Mouse (Mus musculus) urinary bladder, adult 2 months (tissue): ENCODE data around the gene Pnma1. TPM values are rescaled to one million over a fixed set of nuclear protein-coding genes. Genes with fewer than 3 reads are reported as not detected.

Experiments used
- DNase-seq: peaks from one replicate; pipeline ENCODE4 v3.0.0; 2022; ENCODE audit warnings: low spot score
- polyA plus RNA-seq: library from polyadenylated mRNA; depleted of rRNA; stranded (reverse); fragments of >200 nt; gene quantifications from 2 replicates; pipeline ENCODE4 v1.2.3, GENCODE M21; 2012

Gene Pnma1
- polyA plus RNA-seq, 1 experiment, result 0.19 TPM

DNA sequence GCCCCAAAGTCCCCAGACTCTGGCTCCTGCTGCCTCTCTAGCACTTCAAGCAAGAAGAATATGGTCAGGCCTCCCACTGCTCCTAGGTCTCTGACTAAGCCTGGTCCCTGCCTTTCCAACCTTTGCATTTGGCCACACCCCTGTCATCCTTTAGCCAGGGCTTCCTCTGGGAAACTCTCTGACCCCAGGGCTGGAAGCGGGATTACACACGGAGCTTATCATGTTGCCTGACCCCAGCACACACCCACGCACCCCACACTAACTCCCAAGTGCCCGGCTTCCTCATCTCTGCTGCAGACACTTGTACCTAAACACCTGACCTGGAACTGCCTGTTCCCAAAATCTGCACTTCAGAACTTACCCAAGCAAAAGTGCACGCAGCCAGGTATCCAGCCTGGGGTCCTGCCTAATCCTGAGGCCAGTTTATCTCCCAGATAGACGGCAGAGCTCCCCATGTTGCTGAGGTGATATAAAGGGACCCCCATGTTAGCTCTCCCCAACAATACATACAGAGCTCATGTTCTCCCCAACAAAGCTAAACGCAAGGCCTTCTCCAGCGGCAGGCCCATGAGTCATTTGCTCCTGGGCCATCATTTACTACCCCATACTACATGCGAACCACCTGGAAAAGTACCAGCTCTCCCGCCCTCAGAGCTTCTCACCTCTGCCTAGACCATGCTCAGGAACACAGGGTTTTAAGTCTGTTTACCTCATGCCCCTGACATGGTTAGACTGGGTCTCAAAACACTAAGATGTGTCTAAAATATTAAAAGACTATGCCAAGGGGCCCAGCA, 30.6 kb upstream of the Pnma1 start:
- DNase-seq, result no peak

DNA sequence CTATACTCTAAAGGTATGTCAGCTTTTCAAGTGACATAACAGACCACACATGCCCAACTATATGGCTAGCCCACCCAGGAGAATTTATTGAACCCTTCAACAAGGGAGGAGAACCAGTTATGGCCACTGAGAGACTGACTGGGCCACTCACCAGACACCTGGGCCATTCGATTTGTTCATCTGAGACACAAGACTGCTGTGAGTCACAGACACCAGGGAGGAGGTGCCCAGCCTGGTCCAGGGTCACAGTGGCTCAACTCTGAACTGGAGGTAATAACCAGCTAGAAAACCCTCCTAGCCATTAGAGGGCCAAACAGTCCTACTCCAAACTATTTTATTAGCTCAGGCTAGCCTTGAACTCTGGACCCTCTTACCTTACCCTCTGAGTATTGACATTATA, 29.8 kb upstream of the Pnma1 start:
- DNase-seq, result no peak

DNA sequence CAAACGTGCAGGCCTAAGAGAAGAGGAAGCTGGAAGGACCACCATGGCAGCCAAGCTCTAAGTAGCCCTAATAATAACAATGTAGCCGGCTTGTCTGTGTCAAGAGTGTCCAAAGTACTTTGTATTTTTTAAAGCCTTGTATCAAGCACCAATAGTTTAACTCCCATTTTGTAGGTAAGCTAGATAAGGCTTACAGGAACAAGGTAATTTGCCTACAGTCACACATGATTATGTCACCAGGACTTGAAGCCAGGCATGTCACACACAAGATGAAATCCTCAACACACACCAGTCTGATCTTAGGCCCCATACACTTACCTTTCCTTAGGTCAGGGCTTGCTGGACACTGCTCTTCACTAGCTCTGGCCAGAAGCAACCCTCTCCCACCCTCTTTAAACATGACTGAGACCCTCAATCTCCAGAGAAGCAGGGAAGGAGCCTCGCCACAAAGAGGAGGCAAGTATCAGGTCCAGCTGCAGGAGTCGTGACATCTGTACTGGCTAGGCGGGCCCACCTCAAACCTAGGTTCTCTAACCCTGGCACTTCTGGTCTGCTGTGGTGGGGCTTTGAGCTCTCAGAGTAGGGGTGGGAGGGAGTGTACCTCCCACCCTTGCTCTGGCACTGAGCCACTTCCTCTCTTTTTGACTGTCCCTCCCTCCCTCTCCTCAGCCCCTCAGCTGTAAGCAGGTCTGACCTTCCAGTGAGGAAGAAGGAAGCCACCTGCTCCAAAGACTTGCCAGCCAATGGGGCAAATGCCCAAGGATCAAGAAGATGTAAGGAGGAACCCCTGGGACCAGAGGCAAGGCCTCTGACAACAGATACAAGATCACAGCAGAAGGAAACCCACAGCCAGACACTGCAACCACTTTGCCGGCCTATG, 28.8 kb upstream of the Pnma1 start:
- DNase-seq, result no peak

DNA sequence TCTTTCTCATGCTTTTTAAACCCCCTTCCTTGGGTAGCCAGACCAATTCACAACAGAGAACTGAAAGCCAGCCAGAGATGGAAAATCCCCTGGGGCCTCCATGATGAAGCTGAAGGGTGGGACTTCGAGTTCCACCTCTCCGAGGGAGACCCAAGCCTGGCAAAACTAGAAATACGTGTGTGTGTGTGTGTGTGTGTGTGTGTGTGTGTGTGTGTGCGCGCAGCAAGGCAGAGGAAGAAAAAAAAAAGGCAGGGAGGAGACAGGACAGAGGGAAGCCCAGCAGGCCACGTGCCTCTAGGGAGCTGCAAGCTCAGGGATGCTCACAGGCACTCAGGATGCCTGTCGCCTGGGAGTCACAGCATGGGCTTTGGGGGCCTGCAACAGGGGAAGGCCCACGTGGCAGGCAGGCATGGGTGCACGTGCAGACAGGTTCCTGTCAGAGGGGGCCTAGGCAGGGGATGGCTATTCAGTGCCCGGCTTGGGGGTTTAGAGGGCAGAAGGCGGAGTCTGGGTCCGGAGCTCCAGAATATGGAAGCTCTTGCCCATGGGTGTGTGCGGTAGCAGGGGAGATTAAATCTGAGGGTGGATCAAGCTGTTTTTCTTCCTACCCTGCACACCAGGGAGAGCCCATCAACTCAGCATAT, 28.0 kb upstream of the Pnma1 start:
- DNase-seq, result no peak

DNA sequence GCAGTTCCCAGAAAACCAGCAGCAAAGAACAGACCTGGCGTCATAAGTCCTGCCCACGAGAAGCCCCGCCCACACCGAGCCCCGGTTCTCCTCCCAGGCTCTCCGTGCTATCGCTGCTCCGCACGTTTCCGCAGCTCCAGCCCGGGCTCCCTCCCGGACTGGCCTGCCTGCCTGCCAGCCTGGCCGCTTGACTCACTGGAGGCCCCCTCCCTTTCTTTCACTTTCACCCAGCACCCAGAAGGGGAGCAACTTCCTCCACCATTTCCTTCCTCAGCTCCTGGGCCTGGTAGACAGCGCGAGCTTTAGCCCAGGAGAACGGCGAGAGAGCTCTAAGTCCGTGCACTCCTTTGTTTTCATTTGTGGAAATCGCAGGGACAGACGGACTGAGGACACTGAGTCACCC, 27.4 kb upstream of the Pnma1 start:
- DNase-seq, result peak; percentile 80

DNA sequence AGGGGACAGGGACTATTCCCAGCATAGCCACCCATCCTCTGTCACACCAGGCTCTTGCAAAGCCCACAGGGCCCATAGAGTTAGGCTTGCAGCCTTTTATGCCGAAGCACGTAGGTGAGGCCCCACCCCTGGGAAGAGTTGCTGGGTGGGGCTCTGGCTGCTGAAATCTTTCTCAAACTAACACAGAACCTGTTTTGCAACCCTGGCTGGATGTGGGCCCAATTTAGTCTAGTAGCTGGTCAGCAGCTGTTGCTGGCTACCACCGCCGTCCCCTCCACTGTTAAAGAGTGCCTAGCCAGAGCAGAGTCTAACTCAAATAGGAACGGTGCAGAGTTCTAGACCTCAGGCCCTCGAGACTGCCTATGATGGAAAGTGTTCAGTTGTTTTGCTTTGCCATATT, 26.6 kb upstream of the Pnma1 start:
- DNase-seq, result peak; percentile 69

DNA sequence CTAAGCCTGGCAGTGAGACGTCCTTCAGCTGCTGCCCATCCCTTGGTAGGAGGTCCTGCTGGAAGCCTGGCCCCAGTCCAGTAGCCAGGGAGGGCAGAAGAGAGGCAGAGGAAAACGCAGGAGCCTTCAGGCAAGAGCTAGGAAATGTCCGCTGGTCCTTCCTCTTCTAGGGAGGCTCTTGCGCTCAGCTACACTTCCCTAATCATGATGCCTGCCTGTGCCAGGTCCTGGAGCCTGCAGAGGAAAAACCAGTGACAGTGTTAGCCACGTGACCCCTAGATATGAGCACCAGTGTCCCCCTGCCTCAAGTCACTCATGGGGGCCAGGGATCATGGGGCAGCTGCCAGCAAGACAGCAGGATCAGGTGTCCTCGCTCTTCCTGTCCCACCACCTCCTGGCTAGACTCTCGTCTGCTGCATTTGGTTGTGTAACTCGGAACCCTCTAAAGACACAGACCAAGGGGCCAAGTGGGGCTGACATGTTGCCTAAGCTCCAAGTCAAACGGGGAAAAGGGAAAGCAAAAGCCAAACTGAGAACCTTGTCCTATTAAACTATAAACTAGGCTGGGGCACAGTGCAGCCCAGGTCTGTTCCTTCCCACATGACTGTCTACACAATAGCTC, 26.0 kb upstream of the Pnma1 start:
- no peak for DNase-seq

DNA sequence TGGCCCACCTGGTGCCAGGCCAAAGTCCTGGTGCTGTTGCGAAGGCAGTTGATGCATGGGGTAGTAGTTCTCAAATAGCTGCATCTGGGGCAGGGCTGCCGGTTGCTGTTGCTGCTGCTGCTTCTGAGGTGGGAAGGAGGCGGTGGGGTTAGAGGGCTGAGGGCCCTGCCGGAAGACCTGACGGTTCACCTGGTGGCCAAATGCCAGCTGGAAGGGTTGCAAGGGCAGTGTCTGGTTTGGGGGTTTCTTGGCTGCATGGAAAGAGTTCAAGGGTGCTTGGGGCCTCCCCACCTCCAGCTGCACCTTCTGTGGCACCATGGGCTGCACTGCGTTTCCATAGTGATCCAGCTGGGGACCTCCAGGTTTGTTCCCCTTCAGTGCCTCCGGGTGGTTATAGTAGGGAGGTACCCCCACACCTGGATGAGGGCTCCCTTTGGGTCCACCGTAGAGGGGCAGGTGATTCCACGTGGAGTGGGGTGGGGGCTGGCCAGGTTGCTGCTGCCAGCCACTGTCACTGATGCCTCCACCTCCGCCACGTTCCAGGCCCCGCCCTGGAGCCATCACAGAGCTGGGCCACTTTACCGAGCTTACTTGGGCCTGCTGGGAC, 25.1 kb upstream of the Pnma1 start:
- no peak for DNase-seq

DNA sequence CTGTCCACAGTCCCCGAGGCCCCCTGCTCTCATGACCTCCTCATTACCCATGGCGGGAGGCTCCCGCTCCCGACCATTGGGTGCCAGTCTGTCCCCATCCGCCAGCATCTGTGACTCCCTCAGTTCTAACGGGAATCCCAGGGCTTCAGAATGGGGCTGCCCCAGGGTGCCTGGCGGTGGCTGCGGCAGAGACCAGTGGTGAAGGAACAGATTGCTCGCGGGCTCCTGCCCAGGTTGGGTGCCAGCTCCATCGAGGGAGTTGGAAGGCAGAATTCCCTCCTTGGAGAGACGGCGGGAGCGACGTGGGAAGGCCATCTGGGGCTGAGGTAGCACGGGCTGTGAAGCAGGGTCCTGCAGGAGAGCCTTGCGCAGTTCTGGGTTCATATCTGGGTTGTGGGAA, 24.6 kb upstream of the Pnma1 start:
- DNase-seq, result no peak

DNA sequence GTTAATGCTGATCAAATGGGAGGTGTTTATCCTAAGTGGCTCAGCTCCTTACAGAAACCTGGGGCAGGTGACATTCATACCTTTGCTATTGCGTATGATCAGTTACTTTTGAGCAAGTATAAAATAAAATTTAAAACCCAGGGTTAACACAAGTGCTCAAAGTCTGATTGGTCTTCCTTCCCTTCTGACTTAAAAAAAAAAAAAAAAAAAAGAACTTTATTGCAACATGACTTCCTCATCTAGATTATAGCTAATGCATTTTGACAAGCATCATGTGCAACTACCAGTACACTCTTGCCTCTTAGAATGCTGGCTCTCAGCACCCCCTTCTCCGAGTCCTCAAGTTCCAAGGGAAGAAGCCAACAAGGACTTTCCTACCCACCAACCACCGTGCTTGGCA, 23.9 kb upstream of the Pnma1 start:
- no peak for DNase-seq

DNA sequence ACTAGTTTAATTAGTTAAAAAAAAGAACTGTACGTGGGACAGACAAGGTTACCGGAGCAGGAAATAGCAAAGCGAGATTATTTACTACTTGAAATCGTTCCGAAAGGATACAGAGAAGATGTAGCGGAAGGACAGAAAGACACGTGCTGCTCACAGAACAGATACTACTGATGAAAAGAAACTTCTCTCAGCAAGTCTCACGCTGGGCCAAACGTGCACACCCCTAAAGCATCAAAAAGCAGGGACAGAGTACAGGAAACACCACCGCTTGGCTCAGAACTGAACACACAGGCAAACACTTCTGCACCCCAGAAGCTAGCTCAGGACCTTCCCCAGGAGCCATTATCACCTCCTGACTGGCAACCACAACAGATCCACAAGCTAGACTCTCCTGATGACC, 22.3 kb upstream of the Pnma1 start:
- DNase-seq, result no peak

DNA sequence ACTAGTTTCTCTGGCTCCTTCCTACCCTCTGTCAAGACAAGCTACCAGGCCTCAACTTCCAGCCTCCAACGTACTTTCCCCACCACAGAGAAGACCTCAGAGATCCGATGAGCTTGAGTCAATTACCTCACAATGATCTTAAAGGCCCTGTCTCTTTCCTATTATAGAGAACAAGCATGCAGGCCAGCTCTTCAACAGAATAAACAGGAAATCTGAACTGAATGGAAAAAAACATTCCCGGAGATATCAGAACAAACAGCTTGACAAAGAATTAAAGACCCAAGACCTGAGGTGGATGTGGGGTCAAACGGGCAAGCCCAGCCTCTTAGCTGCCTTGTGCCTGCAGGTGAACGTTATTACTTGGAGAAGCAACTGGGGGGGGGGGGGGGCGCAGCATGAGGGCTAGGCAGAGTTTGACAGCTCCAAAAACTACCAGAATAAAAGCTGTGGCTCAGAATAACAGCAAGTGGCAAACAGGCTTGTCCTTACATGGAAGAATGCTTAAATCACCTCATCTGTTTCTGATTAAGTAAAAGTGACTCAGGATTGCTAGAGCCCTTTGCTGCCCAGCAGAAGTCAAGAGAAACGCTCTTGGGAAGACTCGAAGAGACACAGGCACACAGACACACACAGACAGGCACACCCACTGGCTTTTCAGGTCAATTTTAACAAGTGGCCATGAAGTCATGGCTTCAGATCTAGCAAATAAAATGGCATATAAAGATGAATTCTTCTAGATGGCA, 17.5 kb upstream of the Pnma1 start:
- no peak for DNase-seq

DNA sequence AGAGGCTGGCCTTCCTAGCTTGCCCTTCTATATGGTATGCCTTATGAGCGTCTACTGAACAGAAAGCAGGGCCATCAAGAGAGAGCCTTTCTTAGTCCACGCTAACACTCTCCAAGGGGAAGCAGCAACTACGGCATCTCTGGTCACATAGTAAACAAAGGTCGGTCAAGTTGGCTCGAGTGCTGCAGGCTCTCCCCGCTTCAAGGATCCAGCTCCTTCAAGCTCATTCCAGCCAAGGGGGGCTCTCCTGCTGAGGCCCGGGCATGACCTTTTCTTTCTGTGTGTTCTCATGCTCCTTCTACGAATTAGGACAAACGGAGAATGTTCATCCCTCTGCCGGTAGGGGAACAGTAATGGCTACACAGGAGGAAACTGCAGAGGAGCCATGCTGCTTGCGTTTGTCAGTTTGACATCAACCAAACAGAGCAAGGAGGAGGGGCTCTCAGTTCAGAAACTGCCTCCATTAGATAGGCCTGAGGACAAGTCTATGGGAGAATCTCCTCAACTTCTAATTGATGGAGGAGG, 15.4 kb upstream of the Pnma1 start:
- DNase-seq, result no peak

DNA sequence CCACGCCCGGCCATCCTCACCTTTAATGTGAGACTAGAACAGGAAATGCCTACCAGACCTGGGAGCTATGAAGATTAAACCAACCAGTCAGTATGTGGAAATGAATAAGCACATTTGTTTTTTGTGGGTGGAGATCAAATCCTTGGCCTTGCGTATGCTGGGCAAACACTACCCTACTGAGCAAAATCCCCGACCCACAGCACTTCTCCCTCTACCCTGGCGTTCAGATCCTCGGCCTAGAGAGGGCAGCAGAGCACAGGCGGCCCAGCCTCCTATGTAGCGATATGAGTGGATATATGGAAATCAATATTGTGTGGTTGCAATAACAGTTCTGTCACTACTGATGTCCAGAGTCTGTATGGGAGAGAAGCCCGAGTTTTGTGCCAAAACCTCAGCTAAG, 14.8 kb upstream of the Pnma1 start:
- DNase-seq, result no peak

DNA sequence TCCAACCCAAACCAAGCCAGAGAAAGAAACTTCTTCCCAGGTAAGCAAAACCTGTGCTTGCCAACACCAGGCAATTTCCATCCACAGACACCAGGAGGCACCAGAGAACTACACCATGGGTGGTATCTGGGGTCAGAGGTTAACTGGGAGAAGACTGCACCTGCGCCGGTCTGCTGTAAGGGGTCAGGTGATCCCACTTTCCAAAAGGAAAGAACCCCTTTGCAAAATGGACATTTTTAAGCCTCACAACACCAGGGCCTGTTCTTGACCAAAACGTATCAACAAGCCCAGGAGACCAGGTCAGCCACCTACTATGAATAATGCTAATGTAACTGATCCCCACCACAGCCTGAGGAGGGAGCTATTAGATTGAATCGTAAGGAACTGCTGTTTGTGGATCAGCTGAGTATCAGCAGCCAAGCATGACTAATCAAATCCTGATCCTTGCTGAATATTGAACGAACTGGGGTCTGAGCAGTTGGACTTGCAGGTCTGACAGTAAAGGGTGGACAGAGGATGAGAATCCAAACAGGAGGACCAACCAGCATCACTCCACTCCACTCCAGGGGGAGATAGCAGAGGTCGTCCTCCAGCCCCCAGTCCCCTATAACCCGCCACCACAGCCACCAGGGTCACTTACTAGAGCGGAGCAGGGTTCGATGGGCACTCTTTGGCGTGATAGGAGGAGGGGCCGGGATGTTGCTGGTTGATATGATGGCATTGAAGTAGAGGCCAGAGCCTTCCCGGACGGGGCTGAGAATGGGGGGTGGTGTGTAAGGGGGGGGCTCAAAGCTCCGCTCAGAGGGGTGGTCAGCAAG, 13.5 kb upstream of the Pnma1 start:
- no peak for DNase-seq

DNA sequence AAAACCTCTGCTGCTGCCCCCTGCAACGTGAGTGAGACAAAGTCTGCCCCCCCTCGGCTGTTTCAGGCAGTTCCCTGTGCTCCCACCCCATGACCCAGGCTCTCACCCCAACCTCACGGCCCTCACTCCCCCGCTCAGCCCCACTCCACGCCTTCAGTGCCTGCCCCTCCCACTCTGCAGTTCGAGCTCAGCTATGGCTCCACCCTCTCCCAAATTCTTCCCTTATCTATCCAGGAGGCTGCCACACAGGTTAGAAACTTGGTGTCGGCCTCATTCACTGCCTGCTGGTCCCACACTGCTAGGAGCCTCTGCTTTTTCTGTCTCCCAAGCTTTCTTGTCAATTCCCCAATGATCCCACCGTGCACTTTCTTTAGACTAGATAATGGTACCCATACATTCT, 12.8 kb upstream of the Pnma1 start:
- DNase-seq, result no peak

DNA sequence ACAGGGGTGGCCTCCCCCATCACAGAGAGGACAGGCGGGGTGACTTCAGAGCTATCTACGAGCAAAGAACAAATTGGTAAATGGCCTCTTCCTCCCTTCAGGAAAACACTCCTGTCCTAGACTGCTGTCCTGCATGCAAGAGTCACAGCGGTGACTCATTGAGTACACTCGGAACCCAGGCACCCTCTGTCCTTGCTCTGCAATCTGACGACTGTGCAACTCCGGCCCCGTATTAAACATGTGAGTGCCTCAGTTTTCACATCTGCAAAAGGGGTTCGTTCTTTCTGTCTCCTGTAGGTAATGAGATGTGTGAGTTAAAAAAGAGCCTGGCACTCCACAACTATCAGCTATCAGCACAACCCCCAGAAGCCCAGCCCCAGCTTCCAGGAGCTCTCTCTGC, 12.2 kb upstream of the Pnma1 start:
- DNase-seq, result no peak

DNA sequence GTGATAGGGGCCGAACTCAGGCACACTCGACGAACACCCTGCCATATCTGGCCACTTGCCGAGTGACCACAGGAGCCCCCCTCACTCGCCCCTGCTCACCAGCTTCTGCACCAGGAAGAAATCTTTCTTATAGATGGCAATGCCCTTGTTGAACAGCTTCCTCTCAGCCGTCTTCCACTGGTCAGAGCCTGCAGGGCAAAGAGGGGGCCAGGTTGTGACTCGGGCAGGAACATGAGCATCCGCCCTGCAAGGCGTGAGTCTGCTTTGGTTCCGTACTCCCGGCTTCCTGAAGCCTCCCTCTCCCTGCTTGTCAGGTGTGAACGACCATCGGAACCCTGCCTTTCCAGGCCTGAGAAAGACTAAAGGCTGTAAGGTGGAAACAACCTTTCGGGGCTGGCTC, 9.9 kb upstream of the Pnma1 start:
- DNase-seq, result no peak

DNA sequence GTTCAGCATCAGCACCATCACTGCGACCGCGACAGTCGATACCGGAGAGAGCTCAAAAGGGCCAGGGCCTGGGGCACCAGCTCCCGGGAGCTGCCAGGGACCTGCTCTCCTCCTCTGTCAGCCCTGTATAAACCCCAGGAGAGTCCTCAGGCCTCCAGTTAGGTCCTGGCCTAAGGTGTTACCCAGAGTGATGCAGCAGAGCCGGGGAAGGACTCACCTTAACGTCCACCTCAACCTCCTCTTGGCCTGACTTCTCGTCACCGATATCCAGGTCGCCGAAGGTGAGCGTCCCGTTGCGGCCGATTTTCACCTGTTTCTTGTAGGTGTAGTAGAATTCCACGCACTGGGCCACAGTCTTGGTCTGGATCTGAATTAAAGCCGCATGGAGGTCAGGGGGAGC, 7.9 kb upstream of the Pnma1 start:
- no peak for DNase-seq

DNA sequence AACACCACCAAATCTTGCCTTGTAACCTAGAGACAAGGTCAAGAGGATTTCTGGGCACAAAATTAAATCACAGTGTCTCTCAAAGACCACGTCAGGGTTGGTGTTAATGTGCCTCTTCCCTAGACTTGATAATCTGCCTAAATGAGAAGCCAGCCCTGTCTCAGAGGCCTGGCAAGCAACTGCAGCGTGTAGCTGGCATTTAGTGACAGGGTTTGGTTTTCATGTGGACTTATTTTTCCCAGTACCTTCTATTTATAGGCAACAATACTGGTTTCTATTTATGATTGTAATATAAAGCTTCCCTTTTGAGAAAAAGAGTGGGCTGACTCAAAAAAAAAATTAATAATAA, 7.2 kb upstream of the Pnma1 start:
- DNase-seq, result no peak
